Mouse (Mus musculus) kidney, adult 2 months (tissue): ENCODE results near the gene Wdr35.
"Not testable (repeated sequence)": the region's sequence is repeated elsewhere in the genome, so short reads cannot be mapped to it uniquely, and the experiment has no call there.

Experiments used
- CTCF ChIP-seq: fragments of 200-500 bp; conservative IDR thresholded peaks from 2 replicates; pipeline ENCODE4 v1.5.1; 2011; ENCODE audit warnings: low read depth, mild to moderate bottlenecking, control low read depth, low read length, moderate library complexity, mixed read lengths; ENCODE audit not compliant: insufficient read depth, insufficient read length
- POLR2A ChIP-seq: fragments of 200-500 bp; IDR thresholded peaks from one replicate; pipeline ENCODE4 v1.6.1; 2011; ENCODE audit warnings: low read depth, low read length, control low read depth

DNA sequence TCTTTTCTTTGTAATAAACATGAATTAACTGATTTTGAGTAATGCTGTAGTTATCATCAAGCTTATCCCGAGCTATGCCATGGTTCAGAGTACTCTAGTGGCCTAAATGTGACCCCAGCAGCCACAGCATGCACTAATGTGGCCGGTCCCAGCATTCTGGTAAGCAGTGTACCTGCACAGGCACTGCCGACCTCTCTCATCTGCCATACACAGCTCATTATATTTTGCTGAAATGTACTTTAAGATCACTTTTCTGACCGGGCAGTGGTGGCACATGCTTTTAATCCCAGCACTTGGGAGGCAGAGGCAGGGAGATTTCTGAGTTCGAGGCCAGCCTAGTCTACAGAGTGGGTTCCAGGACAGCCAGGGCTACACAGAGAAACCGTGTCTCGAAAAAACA lies 55.1 kb downstream of the Wdr35 start:
- TF ChIP-seq POLR2A, CTCF: not testable (repeated sequence)
